9 mouse cellular contexts compared by ENCODE assay signal in genomic region chr11:95298146-95298545, GRCm38 (mm10). TPM values are rescaled to one million over a fixed set of nuclear protein-coding genes. Genes with fewer than 3 reads are reported as not detected.
DNase-seq lines count a peak whose midpoint lies in the region; ATAC-seq and TF ChIP-seq lines count a peak whose summit lies in the region.
"Had no signal": no experiment of that assay in that cellular context is flagged by ENCODE, and none has a peak within 500 bp of the region (broad histone marks: within the 10 kb centered on the region; RNA-seq: fewer than 3 reads in every experiment).

No protein-coding gene starts in this region.

- no peaks in the 10 kb centered on the region for H3K9me3 ChIP-seq in kidney, postnatal 0 days (replicated peaks; ENCODE audit: low read length)
- H3K9me3 ChIP-seq in G1E (replicated peaks) = no peaks in the 10 kb centered on the region
- no peaks in the 10 kb centered on the region for H3K9me3 ChIP-seq in embryonic facial prominence, embryonic 14.5 days (ENCODE audit: control insufficient read depth, low read length)
- H3K9me3 ChIP-seq: embryonic facial prominence, embryonic 13.5 days had no signal

- H3K4me3 ChIP-seq in kidney, postnatal 0 days (replicated peaks; ENCODE audit: low read depth, low read length) = no peak overlapping the region
- no peak overlapping the region for H3K4me3 ChIP-seq in G1E (ENCODE audit: low read depth, low read length)
- no peak overlapping the region for H3K4me3 ChIP-seq in embryonic facial prominence, embryonic 14.5 days (ENCODE audit: low read depth, low read length)
- H3K4me3 ChIP-seq: embryonic facial prominence, embryonic 13.5 days had no signal

- H3K27me3 ChIP-seq in kidney, postnatal 0 days (ENCODE audit: insufficient read depth, low read length) = no peaks in the 10 kb centered on the region
- no peaks in the 10 kb centered on the region for H3K27me3 ChIP-seq in G1E (ENCODE audit: insufficient read depth, low read length)
- H3K27me3 ChIP-seq in embryonic facial prominence, embryonic 14.5 days (replicated peaks; ENCODE audit: control insufficient read depth, insufficient read depth, low read length) = no peaks in the 10 kb centered on the region
- H3K27me3 ChIP-seq: embryonic facial prominence, embryonic 13.5 days had no signal

- peak; percentile 66 for DNase-seq in kidney, postnatal 0 days (ENCODE audit: low spot score)
- no peak for DNase-seq in kidney, adult 11 months
- DNase-seq in G1E (ENCODE audit: low spot score) = peak; percentile 43
- DNase-seq in embryonic facial prominence, embryonic 14.5 days (ENCODE audit: low spot score) = peak; percentile 20
- peak; percentile 33 for DNase-seq in mesoderm, embryonic 11.5 days (ENCODE audit: low read depth, low spot score)
- no peak for DNase-seq in urinary bladder, adult 2 months (ENCODE audit: low spot score)
- DNase-seq in gastrocnemius, adult 18-20 months (ENCODE audit: low spot score) = no peak

- H3K27ac ChIP-seq in kidney, postnatal 0 days = no peak overlapping the region
- no peak overlapping the region for H3K27ac ChIP-seq in embryonic facial prominence, embryonic 14.5 days (replicated peaks; ENCODE audit: low read depth, low read length)
- H3K27ac ChIP-seq: embryonic facial prominence, embryonic 13.5 days had no signal

- no peaks in the 10 kb centered on the region for H3K4me1 ChIP-seq in kidney, postnatal 0 days (replicated peaks; ENCODE audit: insufficient read depth, low read length)
- H3K4me1 ChIP-seq in G1E (ENCODE audit: insufficient read depth, low read depth, low read length) = peaks cover 5% of the 10 kb centered on the region; the same call in 1 of the 2 replicates
- H3K4me1 ChIP-seq in embryonic facial prominence, embryonic 14.5 days (ENCODE audit: control insufficient read depth, insufficient read depth, low read length) = no peaks in the 10 kb centered on the region
- H3K4me1 ChIP-seq: embryonic facial prominence, embryonic 13.5 days had no signal

- H3K4me2 ChIP-seq in kidney, postnatal 0 days (ENCODE audit: low read length) = no peak overlapping the region
- no peak overlapping the region for H3K4me2 ChIP-seq in embryonic facial prominence, embryonic 14.5 days (ENCODE audit: low read depth, low read length)
- H3K4me2 ChIP-seq: embryonic facial prominence, embryonic 13.5 days had no signal

- no peak overlapping the region for H3K9ac ChIP-seq in kidney, postnatal 0 days (ENCODE audit: low read depth, low read length)
- H3K9ac ChIP-seq in embryonic facial prominence, embryonic 14.5 days (ENCODE audit: low read depth, low read length) = no peak overlapping the region
- H3K9ac ChIP-seq: embryonic facial prominence, embryonic 13.5 days had no signal

- no peak for ATAC-seq in kidney, postnatal 0 days (replicated peaks; ENCODE audit: low FRiP score, low read depth)
- ATAC-seq in G1E (ENCODE audit: extremely low read depth, insufficient number of reproducible peaks, low FRiP score, poor library complexity, severe bottlenecking) = peak; percentile 28; the same call in 1 of the 2 replicates
- no peak for ATAC-seq in embryonic facial prominence, embryonic 14.5 days (ENCODE audit: low read depth)
- ATAC-seq in activated CD4-positive, CD25-positive, alpha-beta regulatory T cell, adult 4 months = no peak

- WGBS in kidney, postnatal 0 days = 17% methylated on average over 2 of the region's 2 CpGs
- WGBS in embryonic facial prominence, embryonic 14.5 days = 14% methylated on average over 2 of the region's 2 CpGs

- peaks cover 54% of the 10 kb centered on the region for H3K36me3 ChIP-seq in kidney, postnatal 0 days (ENCODE audit: insufficient read depth, low read length)
- peaks cover 93% of the 10 kb centered on the region for H3K36me3 ChIP-seq in G1E (replicated peaks)
- peaks cover 85% of the 10 kb centered on the region for H3K36me3 ChIP-seq in embryonic facial prominence, embryonic 14.5 days (ENCODE audit: control insufficient read depth, insufficient read depth, low read length)

- peak; percentile 86 for TF ChIP-seq CTCF in kidney, postnatal 0 days (IDR thresholded peaks at IDR 0.05; ENCODE audit: low read depth)
- TF ChIP-seq CTCF in G1E (IDR thresholded peaks at IDR 0.05; ENCODE audit: low read depth, low read length) = peak; percentile 95

RNA-seq across cellular contexts. Expression of gene Kat7, which starts 11.9 kb away (rescaled TPM):
- 49.0 and 52.1 TPM in 2 replicates for polyA plus RNA-seq in kidney, postnatal 0 days (2015; fragmentation: Nextera tagmentation; extraction: Ambion mirVana)
- total RNA-seq in G1E (2014; fragmentation: Nextera tagmentation) (144 and 154 TPM in 2 replicates), G1E (2017) (63.5 and 66.5 TPM in 2 replicates)
- polyA plus RNA-seq in G1E (2012) = 33.6 and 36.2 TPM in 2 replicates
- polyA plus RNA-seq in embryonic facial prominence, embryonic 14.5 days (2014; fragmentation: Nextera tagmentation; extraction: Ambion mirVana) = 57.9 and 66.5 TPM in 2 replicates
- 10 to 100 TPM; 40.8 to 49.2 TPM for polyA plus RNA-seq in activated CD4-positive, CD25-positive, alpha-beta regulatory T cell, adult 4 months (2017; shearing (Covaris generic))
- polyA plus RNA-seq in urinary bladder, adult 2 months (2012; rRNA removed) = 36.3 and 38.0 TPM in 2 replicates
- total RNA-seq in gastrocnemius, adult 18-20 months (2021) = 10 to 100 TPM; 19.7 to 23.9 TPM

RNA-seq across cellular contexts. Expression of gene Tac4, which starts 36.8 kb away (rescaled TPM):
- 0.09 TPM in 1 of 2 replicates, not detected in the other for polyA plus RNA-seq in kidney, postnatal 0 days (2015; fragmentation: Nextera tagmentation; extraction: Ambion mirVana)
- total RNA-seq in G1E (2014; fragmentation: Nextera tagmentation) = not detected in 2 replicates
- 0.11 and 0.29 TPM in 2 replicates for total RNA-seq in G1E (2017)
- polyA plus RNA-seq in G1E (2012) = not detected in 2 replicates
- not detected in 2 replicates for polyA plus RNA-seq in embryonic facial prominence, embryonic 14.5 days (2014; fragmentation: Nextera tagmentation; extraction: Ambion mirVana)
- polyA plus RNA-seq in activated CD4-positive, CD25-positive, alpha-beta regulatory T cell, adult 4 months (2017; shearing (Covaris generic)) = not detected
- 0.06 TPM in 1 of 2 replicates, not detected in the other for polyA plus RNA-seq in urinary bladder, adult 2 months (2012; rRNA removed)
- total RNA-seq in gastrocnemius, adult 18-20 months (2021) = not detected
- polyA plus RNA-seq: embryonic facial prominence, embryonic 13.5 days had no signal

RNA-seq across cellular contexts. Expression of gene Fam117a, which starts 38.7 kb away (rescaled TPM):
- 8.7 and 10.0 TPM in 2 replicates for polyA plus RNA-seq in kidney, postnatal 0 days (2015; fragmentation: Nextera tagmentation; extraction: Ambion mirVana)
- total RNA-seq in G1E (2014; fragmentation: Nextera tagmentation) (65.4 and 105 TPM in 2 replicates), G1E (2017) (30.9 and 36.9 TPM in 2 replicates)
- 159 and 170 TPM in 2 replicates for polyA plus RNA-seq in G1E (2012)
- polyA plus RNA-seq in embryonic facial prominence, embryonic 14.5 days (2014; fragmentation: Nextera tagmentation; extraction: Ambion mirVana) = 15.2 and 15.5 TPM in 2 replicates
- 10 to 100 TPM; 17.4 to 21.9 TPM for polyA plus RNA-seq in activated CD4-positive, CD25-positive, alpha-beta regulatory T cell, adult 4 months (2017; shearing (Covaris generic))
- polyA plus RNA-seq in urinary bladder, adult 2 months (2012; rRNA removed) = 20.8 and 23.0 TPM in 2 replicates
- total RNA-seq in gastrocnemius, adult 18-20 months (2021) = 1 to 10 TPM; 1.6 to 2.6 TPM

Comparison
In these comparisons a context has a peak if more than half of its experiments do, and no peak if none do; other contexts are left out.
1. DNase-seq: peak in kidney, postnatal 0 days (single experiment), G1E (single experiment), embryonic facial prominence, embryonic 14.5 days (single experiment) and mesoderm, embryonic 11.5 days (single experiment); none in kidney, adult 11 months (single experiment), urinary bladder, adult 2 months (single experiment) and gastrocnemius, adult 18-20 months (single experiment).